Mouse (Mus musculus): Measurements from ENCODE around the gene Il34. TPM values are rescaled to one million over a fixed set of nuclear protein-coding genes. Genes with fewer than 3 reads are reported as not detected.

Il34 gene
- polyA plus RNA-seq, 1 experiment, result not detected

GRCm38 (mm10) chr8:110704103-110704502, 101.6 kb downstream of the Il34 start:
- Histone ChIP-seq H3K9me3 (ENCODE audit: control insufficient read depth, low read length) (no peaks in the 10 kb centered on the region), H3K36me3 (ENCODE audit: control insufficient read depth) (peaks cover 57% of the 10 kb centered on the region), H3K27me3 (ENCODE audit: control insufficient read depth) (no peaks in the 10 kb centered on the region), H3K4me1 (ENCODE audit: control insufficient read depth) (no peaks in the 10 kb centered on the region), H3K4me3 (replicated peaks) (no peak overlapping the region)
- TF ChIP-seq TAL1 (IDR thresholded peaks at IDR 0.05; ENCODE audit: low read length) (no peak), GATA1 (IDR thresholded peaks at IDR 0.05; ENCODE audit: low read length) (no peak)

GRCm38 (mm10) chr8:110703460-110704061, 102.2 kb downstream of the Il34 start:
- no peak overlapping the region for H3K4me3 ChIP-seq (replicated peaks)
- peaks cover 55% of the 10 kb centered on the region for H3K36me3 ChIP-seq (ENCODE audit: control insufficient read depth)
- TF ChIP-seq TAL1 (IDR thresholded peaks at IDR 0.05; ENCODE audit: low read length) (no peak), GATA1 (IDR thresholded peaks at IDR 0.05; ENCODE audit: low read length) (no peak)
- H3K9me3 ChIP-seq (ENCODE audit: control insufficient read depth, low read length), result no peaks in the 10 kb centered on the region
- H3K27me3 ChIP-seq (ENCODE audit: control insufficient read depth), result no peaks in the 10 kb centered on the region
- no peaks in the 10 kb centered on the region for H3K4me1 ChIP-seq (ENCODE audit: control insufficient read depth)

GRCm38 (mm10) chr8:110702636-110703459, 102.9 kb downstream of the Il34 start:
- no peak overlapping the region for H3K4me3 ChIP-seq (replicated peaks)
- no peaks in the 10 kb centered on the region for H3K9me3 ChIP-seq (ENCODE audit: control insufficient read depth, low read length)
- H3K27me3 ChIP-seq (ENCODE audit: control insufficient read depth), result no peaks in the 10 kb centered on the region
- no peaks in the 10 kb centered on the region for H3K4me1 ChIP-seq (ENCODE audit: control insufficient read depth)
- peaks cover 52% of the 10 kb centered on the region for H3K36me3 ChIP-seq (ENCODE audit: control insufficient read depth)
- TF ChIP-seq TAL1 (IDR thresholded peaks at IDR 0.05; ENCODE audit: low read length) (no peak), GATA1 (IDR thresholded peaks at IDR 0.05; ENCODE audit: low read length) (no peak)

GRCm38 (mm10) chr8:110700561-110700960, 105.2 kb downstream of the Il34 start:
- Histone ChIP-seq H3K27me3 (ENCODE audit: control insufficient read depth) (no peaks in the 10 kb centered on the region), H3K4me3 (replicated peaks) (no peak overlapping the region), H3K4me1 (ENCODE audit: control insufficient read depth) (no peaks in the 10 kb centered on the region), H3K9me3 (ENCODE audit: control insufficient read depth, low read length) (no peaks in the 10 kb centered on the region), H3K36me3 (ENCODE audit: control insufficient read depth) (peaks cover 71% of the 10 kb centered on the region)
- TF ChIP-seq TAL1 (IDR thresholded peaks at IDR 0.05; ENCODE audit: low read length), result no peak
- no peak for TF ChIP-seq GATA1 (IDR thresholded peaks at IDR 0.05; ENCODE audit: low read length)

- Histone ChIP-seq H3K9me3 (ENCODE audit: control insufficient read depth, low read length) (no peaks in the 10 kb centered on the region), H3K27me3 (ENCODE audit: control insufficient read depth) (no peaks in the 10 kb centered on the region), H3K36me3 (ENCODE audit: control insufficient read depth) (peaks cover 65% of the 10 kb centered on the region), H3K4me1 (ENCODE audit: control insufficient read depth) (no peaks in the 10 kb centered on the region), H3K4me3 (replicated peaks) (no peak overlapping the region)
- no peak for TF ChIP-seq TAL1 (IDR thresholded peaks at IDR 0.05; ENCODE audit: low read length)
- no peak for TF ChIP-seq GATA1 (IDR thresholded peaks at IDR 0.05; ENCODE audit: low read length)
Measured at GRCm38 (mm10) chr8:110699501-110699900, 106.2 kb downstream of the Il34 start.

GRCm38 (mm10) chr8:110698098-110698497, 107.6 kb downstream of the Il34 start:
- TF ChIP-seq TAL1 (IDR thresholded peaks at IDR 0.05; ENCODE audit: low read length) (no peak), GATA1 (IDR thresholded peaks at IDR 0.05; ENCODE audit: low read length) (no peak)
- H3K36me3 ChIP-seq (ENCODE audit: control insufficient read depth), result peaks cover 61% of the 10 kb centered on the region
- H3K4me3 ChIP-seq (replicated peaks), result no peak overlapping the region
- H3K9me3 ChIP-seq (ENCODE audit: control insufficient read depth, low read length), result no peaks in the 10 kb centered on the region
- no peaks in the 10 kb centered on the region for H3K27me3 ChIP-seq (ENCODE audit: control insufficient read depth)
- H3K4me1 ChIP-seq (ENCODE audit: control insufficient read depth), result no peaks in the 10 kb centered on the region

- no peak overlapping the region for H3K4me3 ChIP-seq (replicated peaks)
- TF ChIP-seq GATA1 (IDR thresholded peaks at IDR 0.05; ENCODE audit: low read length) (no peak), TAL1 (IDR thresholded peaks at IDR 0.05; ENCODE audit: low read length) (no peak)
- no peaks in the 10 kb centered on the region for H3K27me3 ChIP-seq (ENCODE audit: control insufficient read depth)
- no peaks in the 10 kb centered on the region for H3K4me1 ChIP-seq (ENCODE audit: control insufficient read depth)
- H3K36me3 ChIP-seq (ENCODE audit: control insufficient read depth), result peaks cover 63% of the 10 kb centered on the region
- no peaks in the 10 kb centered on the region for H3K9me3 ChIP-seq (ENCODE audit: control insufficient read depth, low read length)
Measured at GRCm38 (mm10) chr8:110697571-110697970, 108.2 kb downstream of the Il34 start.

- H3K4me1 ChIP-seq (ENCODE audit: control insufficient read depth), result no peaks in the 10 kb centered on the region
- H3K27me3 ChIP-seq (ENCODE audit: control insufficient read depth), result no peaks in the 10 kb centered on the region
- peaks cover 57% of the 10 kb centered on the region for H3K36me3 ChIP-seq (ENCODE audit: control insufficient read depth)
- TF ChIP-seq TAL1 (IDR thresholded peaks at IDR 0.05; ENCODE audit: low read length) (no peak), GATA1 (IDR thresholded peaks at IDR 0.05; ENCODE audit: low read length) (no peak)
- H3K9me3 ChIP-seq (ENCODE audit: control insufficient read depth, low read length), result no peaks in the 10 kb centered on the region
- H3K4me3 ChIP-seq (replicated peaks), result no peak overlapping the region
Measured at GRCm38 (mm10) chr8:110696051-110696450, 109.7 kb downstream of the Il34 start.

- H3K27me3 ChIP-seq (ENCODE audit: control insufficient read depth), result no peaks in the 10 kb centered on the region
- TF ChIP-seq GATA1 (IDR thresholded peaks at IDR 0.05; ENCODE audit: low read length), result no peak
- no peak for TF ChIP-seq TAL1 (IDR thresholded peaks at IDR 0.05; ENCODE audit: low read length)
- no peaks in the 10 kb centered on the region for H3K4me1 ChIP-seq (ENCODE audit: control insufficient read depth)
- no peaks in the 10 kb centered on the region for H3K9me3 ChIP-seq (ENCODE audit: control insufficient read depth, low read length)
- H3K36me3 ChIP-seq (ENCODE audit: control insufficient read depth), result peaks cover 58% of the 10 kb centered on the region
- H3K4me3 ChIP-seq (replicated peaks), result no peak overlapping the region
Measured at GRCm38 (mm10) chr8:110695431-110695830, 110.3 kb downstream of the Il34 start.

All from erythroblast, embryonic 14.5 days (primary cell).